Mouse (Mus musculus): ENCODE measurements around the gene S1pr4. TPM values are rescaled to one million over a fixed set of nuclear protein-coding genes. Genes with fewer than 3 reads are reported as not detected.
A peak's percentile ranks its signal among the peaks of the same experiment; 100 is the strongest.

S1pr4 gene
- polyA plus RNA-seq, 1 experiment = 5.6 TPM

GRCm38 (mm10) chr10:81505016-81505664 is 5.2 kb upstream of the S1pr4 start:
- no peaks in the 10 kb centered on the region for H3K36me3 ChIP-seq (ENCODE audit: control insufficient read depth, insufficient read depth, low read length)
- no peaks in the 10 kb centered on the region for H3K27me3 ChIP-seq (ENCODE audit: control insufficient read depth, insufficient read depth, low read length)
- WGBS = 73% methylated on average over 15 of the region's 15 CpGs
- no peak overlapping the region for H3K4me3 ChIP-seq (ENCODE audit: low read depth, low read length)
- TF ChIP-seq POLR2A (IDR thresholded peaks at IDR 0.05; ENCODE audit: low read depth, low read length) = no peak
- no peak for TF ChIP-seq CTCF (IDR thresholded peaks at IDR 0.05; ENCODE audit: extremely low read depth, insufficient read length, insufficient replicate concordance, low read depth, low read length)
- no peak overlapping the region for H3K27ac ChIP-seq (ENCODE audit: insufficient read depth, low read depth, low read length)
- peaks cover 3% of the 10 kb centered on the region for H3K4me1 ChIP-seq (ENCODE audit: control insufficient read depth, insufficient read depth, insufficient read length, low read length)

GRCm38 (mm10) chr10:81502658-81503057 is 2.7 kb upstream of the S1pr4 start:
- Histone ChIP-seq H3K27me3 (ENCODE audit: control insufficient read depth, insufficient read depth, low read length) (no peaks in the 10 kb centered on the region), H3K4me3 (ENCODE audit: low read depth, low read length) (peak overlapping the region; percentile 41), H3K4me1 (ENCODE audit: control insufficient read depth, insufficient read depth, insufficient read length, low read length) (peaks cover 3% of the 10 kb centered on the region), H3K36me3 (ENCODE audit: control insufficient read depth, insufficient read depth, low read length) (no peaks in the 10 kb centered on the region), H3K27ac (ENCODE audit: insufficient read depth, low read depth, low read length) (no peak overlapping the region)
- TF ChIP-seq CTCF (IDR thresholded peaks at IDR 0.05; ENCODE audit: extremely low read depth, insufficient read length, insufficient replicate concordance, low read depth, low read length) (peak; percentile 93), POLR2A (IDR thresholded peaks at IDR 0.05; ENCODE audit: low read depth, low read length) (no peak)
- 5% methylated on average over 36 of the region's 36 CpGs for WGBS

DNA sequence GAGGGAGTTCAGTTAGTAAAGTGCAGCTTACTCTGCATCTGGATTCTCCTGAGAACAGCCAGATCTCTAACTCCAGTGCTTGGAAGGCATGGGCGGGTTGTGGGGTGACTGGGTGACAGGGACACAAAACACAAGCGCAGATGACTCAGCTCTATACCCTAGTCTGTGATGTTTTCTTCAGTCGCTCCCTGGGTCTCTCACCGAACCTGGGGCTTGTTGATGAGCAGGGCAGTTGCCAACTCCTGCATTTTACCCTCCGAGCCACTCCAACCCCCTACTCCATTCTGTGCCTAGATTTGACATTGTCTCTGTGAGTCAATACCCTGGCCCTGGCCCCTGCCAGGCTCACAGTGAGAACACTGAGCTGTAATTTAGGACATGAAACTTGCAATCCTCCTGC is 1.9 kb upstream of the S1pr4 start:
- TF ChIP-seq CTCF (IDR thresholded peaks at IDR 0.05; ENCODE audit: extremely low read depth, insufficient read length, insufficient replicate concordance, low read depth, low read length) (no peak), POLR2A (IDR thresholded peaks at IDR 0.05; ENCODE audit: low read depth, low read length) (no peak)
- Histone ChIP-seq H3K27ac (ENCODE audit: insufficient read depth, low read depth, low read length) (no peak overlapping the region), H3K4me1 (ENCODE audit: control insufficient read depth, insufficient read depth, insufficient read length, low read length) (peaks cover 3% of the 10 kb centered on the region), H3K36me3 (ENCODE audit: control insufficient read depth, insufficient read depth, low read length) (no peaks in the 10 kb centered on the region), H3K27me3 (ENCODE audit: control insufficient read depth, insufficient read depth, low read length) (no peaks in the 10 kb centered on the region), H3K4me3 (ENCODE audit: low read depth, low read length) (no peak overlapping the region)
- WGBS = 83% methylated on average over 5 of the region's 5 CpGs

DNA sequence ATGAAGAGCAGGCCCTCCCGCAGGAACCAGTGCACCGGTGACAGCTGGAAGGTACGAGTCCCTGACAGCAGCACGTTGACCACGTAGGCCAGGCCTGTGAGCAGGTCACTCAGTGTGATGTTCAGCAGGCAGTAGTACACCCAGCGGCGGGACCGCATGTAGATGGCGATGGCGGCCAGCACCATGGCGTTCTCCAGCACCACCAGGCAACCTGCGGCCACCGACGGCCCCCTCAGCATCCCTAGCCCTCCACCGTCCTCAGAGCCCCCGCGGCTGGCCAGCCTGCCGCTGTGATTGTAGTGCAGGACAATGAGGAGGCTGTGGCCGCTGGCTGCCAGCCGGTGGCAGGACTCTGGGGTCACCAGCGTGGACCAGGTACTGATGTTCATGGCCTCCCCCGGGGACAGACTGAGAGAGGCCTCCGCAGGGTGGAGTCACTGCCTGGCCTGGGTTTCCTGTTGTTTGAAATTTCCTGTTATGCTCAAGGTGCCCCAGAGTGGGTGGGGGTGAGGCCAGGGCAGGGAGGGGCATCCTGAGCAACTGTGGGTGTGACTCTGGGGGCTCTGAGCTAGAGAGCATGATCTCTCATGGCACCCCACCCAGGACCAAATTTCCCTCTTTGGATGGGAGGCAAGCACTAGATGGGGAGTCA is 556 bp downstream of the S1pr4 start:
- H3K36me3 ChIP-seq (ENCODE audit: control insufficient read depth, insufficient read depth, low read length) = no peaks in the 10 kb centered on the region
- peak overlapping the region; percentile 61 for H3K27ac ChIP-seq (ENCODE audit: insufficient read depth, low read depth, low read length)
- peaks cover 14% of the 10 kb centered on the region for H3K4me1 ChIP-seq (ENCODE audit: control insufficient read depth, insufficient read depth, insufficient read length, low read length)
- WGBS = 60% methylated on average over 23 of the region's 23 CpGs
- TF ChIP-seq CTCF (IDR thresholded peaks at IDR 0.05; ENCODE audit: extremely low read depth, insufficient read length, insufficient replicate concordance, low read depth, low read length) (no peak), POLR2A (IDR thresholded peaks at IDR 0.05; ENCODE audit: low read depth, low read length) (no peak)
- H3K27me3 ChIP-seq (ENCODE audit: control insufficient read depth, insufficient read depth, low read length) = no peaks in the 10 kb centered on the region
- peak overlapping the region; percentile 63 for H3K4me3 ChIP-seq (ENCODE audit: low read depth, low read length)

DNA sequence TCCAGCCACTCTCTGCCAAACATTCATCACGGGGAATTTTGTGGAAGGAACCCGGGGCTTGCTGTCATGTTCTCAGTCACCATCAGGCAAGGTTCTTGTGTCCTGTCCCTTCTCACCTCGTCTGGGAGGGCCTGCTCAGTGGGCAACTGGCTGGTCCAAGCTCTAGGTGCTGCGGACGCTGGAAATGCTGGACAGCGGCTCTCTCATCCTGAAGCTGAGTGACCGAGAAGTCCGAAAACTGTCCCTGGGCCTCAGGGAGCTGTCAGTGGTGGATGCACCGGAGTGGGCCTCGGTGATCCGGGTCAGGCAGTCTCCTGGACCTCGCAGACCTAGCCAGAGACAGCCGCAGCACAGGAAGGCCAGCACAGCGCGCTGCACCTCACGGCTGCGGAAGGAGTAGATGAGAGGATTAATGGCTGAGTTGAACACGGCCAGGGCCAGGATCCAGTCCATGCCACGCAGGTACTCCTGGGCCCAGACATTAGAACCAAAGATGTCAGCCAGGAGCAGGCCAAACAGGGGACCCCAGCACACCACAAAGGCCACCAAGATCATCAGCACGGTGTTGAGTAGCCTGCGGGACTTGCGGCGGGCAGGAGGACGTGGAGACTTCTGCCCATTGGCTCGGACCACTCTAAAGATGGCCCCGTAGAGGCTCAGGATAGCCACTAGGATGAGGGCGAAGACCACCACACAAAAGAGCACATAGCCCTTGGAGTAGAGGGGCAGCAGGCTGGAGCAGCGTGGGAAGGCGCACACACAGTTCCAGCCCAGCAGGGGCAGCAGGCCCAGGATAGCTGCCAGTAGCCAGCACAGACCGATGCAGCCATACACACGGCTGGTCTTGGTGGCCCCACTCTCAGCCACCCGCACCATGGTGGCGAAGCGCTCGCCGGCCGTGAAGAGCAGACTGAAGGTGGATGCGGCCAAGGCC is 1.3 kb downstream of the S1pr4 start:
- 78% methylated on average over 38 of the region's 38 CpGs for WGBS
- Histone ChIP-seq H3K4me3 (ENCODE audit: low read depth, low read length) (peak overlapping the region; percentile 63), H3K36me3 (ENCODE audit: control insufficient read depth, insufficient read depth, low read length) (no peaks in the 10 kb centered on the region), H3K27ac (ENCODE audit: insufficient read depth, low read depth, low read length) (peak overlapping the region; percentile 61), H3K27me3 (ENCODE audit: control insufficient read depth, insufficient read depth, low read length) (no peaks in the 10 kb centered on the region), H3K4me1 (ENCODE audit: control insufficient read depth, insufficient read depth, insufficient read length, low read length) (peaks cover 22% of the 10 kb centered on the region)
- no peak for TF ChIP-seq CTCF (IDR thresholded peaks at IDR 0.05; ENCODE audit: extremely low read depth, insufficient read length, insufficient replicate concordance, low read depth, low read length)
- TF ChIP-seq POLR2A (IDR thresholded peaks at IDR 0.05; ENCODE audit: low read depth, low read length) = no peak

- H3K27me3 ChIP-seq (ENCODE audit: control insufficient read depth, insufficient read depth, low read length) = no peaks in the 10 kb centered on the region
- peak overlapping the region; percentile 63 for H3K4me3 ChIP-seq (ENCODE audit: low read depth, low read length)
These were observed 2.3 kb downstream of the S1pr4 start for GRCm38 (mm10) chr10:81497401-81498270.

More at GRCm38 (mm10) chr10:81497401-81498270, 2.3 kb downstream of the S1pr4 start:
- no peak for TF ChIP-seq CTCF (IDR thresholded peaks at IDR 0.05; ENCODE audit: extremely low read depth, insufficient read length, insufficient replicate concordance, low read depth, low read length)
- TF ChIP-seq POLR2A (IDR thresholded peaks at IDR 0.05; ENCODE audit: low read depth, low read length) = no peak
- no peak overlapping the region for H3K27ac ChIP-seq (ENCODE audit: insufficient read depth, low read depth, low read length)
- WGBS = 70% methylated on average over 17 of the region's 17 CpGs
- H3K36me3 ChIP-seq (ENCODE audit: control insufficient read depth, insufficient read depth, low read length) = peaks cover 5% of the 10 kb centered on the region; the same call in 1 of the 2 replicates
- H3K4me1 ChIP-seq (ENCODE audit: control insufficient read depth, insufficient read depth, insufficient read length, low read length) = peaks cover 20% of the 10 kb centered on the region
